Mouse (Mus musculus) liver, embryonic 15.5 days (tissue): Measurements from ENCODE around the gene Tango6. TPM values are rescaled to one million over a fixed set of nuclear protein-coding genes. Genes with fewer than 3 reads are reported as not detected.

ENCODE experiments used
- ATAC-seq: fragments of 200-750 bp; cut with Nextera tagmentation; 2 replicates; pipeline ENCODE4 v1.8.0; 2017; ENCODE audit warnings: moderate number of reproducible peaks, mild to moderate bottlenecking, moderate library complexity; ENCODE audit not compliant: insufficient read depth
- H3K27ac ChIP-seq: fragments of 300-500 bp; sonication (generic); replicated peaks from 2 replicates; pipeline ENCODE4 v1.5.1; 2015; ENCODE audit warnings: mild to moderate bottlenecking, inconsistent platforms
- H3K27me3 ChIP-seq: fragments of 300-500 bp; sonication (generic); 2 replicates; pipeline ENCODE4 v1.6.1; 2015; ENCODE audit warnings: mild to moderate bottlenecking, inconsistent platforms
- H3K36me3 ChIP-seq: fragments of 300-500 bp; sonication (generic); replicated peaks from 2 replicates; pipeline ENCODE4 v1.6.1; 2015; ENCODE audit warnings: moderate library complexity, mild to moderate bottlenecking, inconsistent platforms
- H3K4me1 ChIP-seq: fragments of 300-500 bp; sonication (generic); replicated peaks from 2 replicates; pipeline ENCODE4 v1.6.1; 2015; ENCODE audit warnings: inconsistent platforms
- H3K4me2 ChIP-seq: fragments of 300-500 bp; sonication (generic); 2 replicates; pipeline ENCODE4 v1.6.1; 2015; ENCODE audit warnings: moderate library complexity, mild to moderate bottlenecking, inconsistent platforms
- H3K4me3 ChIP-seq: fragments of 300-500 bp; sonication (generic); replicated peaks from 2 replicates; pipeline ENCODE4 v1.5.1; 2015; ENCODE audit warnings: mild to moderate bottlenecking, inconsistent platforms
- H3K9ac ChIP-seq: fragments of 300-500 bp; sonication (generic); 2 replicates; pipeline ENCODE4 v1.6.1; 2015; ENCODE audit warnings: moderate library complexity, mild to moderate bottlenecking, inconsistent platforms
- H3K9me3 ChIP-seq: fragments of 300-500 bp; sonication (generic); replicated peaks from 2 replicates; pipeline ENCODE4 v1.6.1; 2016; ENCODE audit warnings: inconsistent platforms
- WGBS: fragments of 180-500 bp; shearing (Covaris S2); methylation state at CpG from one replicate; pipeline ENCODE4 v1.1.7; 2015; ENCODE audit warnings: mixed read lengths; ENCODE audit not compliant: insufficient replicate concordance; 5-methylcytosine and 5-hydroxymethylcytosine counted together
- polyA plus RNA-seq: library from polyadenylated mRNA; unstranded; fragments of >200 nt; fragmentation: Nextera tagmentation; extraction: Ambion mirVana; gene quantifications from 2 replicates; pipeline ENCODE4 v1.2.1, GENCODE M21; 2015

The Tango6 gene
- polyA plus RNA-seq, 1 experiment from 2014 or later: 3.1 TPM

DNA sequence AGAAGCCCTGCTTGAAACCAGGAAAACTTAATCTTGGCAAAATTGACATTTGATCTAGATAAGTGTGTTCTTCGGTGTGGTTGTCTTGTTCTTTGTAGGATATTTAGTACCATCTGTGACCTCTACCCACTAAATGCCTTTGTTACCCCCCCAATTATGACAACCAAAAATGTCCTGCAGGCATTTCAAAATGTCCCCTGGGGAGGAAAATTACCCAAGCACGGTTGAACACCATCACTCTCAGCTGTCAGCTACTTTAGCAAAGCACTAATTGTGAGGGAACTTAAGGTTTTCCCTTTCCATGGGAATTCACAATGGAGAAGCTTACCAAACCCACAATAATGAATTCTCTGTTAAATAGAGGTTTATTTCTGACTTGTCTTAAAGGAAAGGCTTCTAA lies 41.1 kb downstream of the Tango6 start:
- Histone ChIP-seq H3K4me1 (no peaks in the 10 kb centered on the region), H3K27ac (no peak overlapping the region), H3K9me3 (no peaks in the 10 kb centered on the region), H3K4me3 (no peak overlapping the region), H3K4me2 (no peak overlapping the region), H3K9ac (no peak overlapping the region), H3K36me3 (peaks cover 17% of the 10 kb centered on the region; the same call in 1 of the 2 replicates), H3K27me3 (no peaks in the 10 kb centered on the region)
- ATAC-seq: no peak
- WGBS: 45% methylated on average over 2 of the region's 2 CpGs

GRCm38 (mm10) chr8:106726551-106726950 lies 43.7 kb downstream of the Tango6 start:
- no peak overlapping the region for H3K4me2 ChIP-seq
- H3K4me3 ChIP-seq: no peak overlapping the region
- 70% methylated on average over 6 of the region's 6 CpGs for WGBS
- H3K27me3 ChIP-seq: no peaks in the 10 kb centered on the region
- H3K36me3 ChIP-seq: peaks cover 7% of the 10 kb centered on the region; the same call in 1 of the 2 replicates
- no peak overlapping the region for H3K27ac ChIP-seq
- H3K4me1 ChIP-seq: no peaks in the 10 kb centered on the region
- H3K9me3 ChIP-seq: no peaks in the 10 kb centered on the region
- no peak overlapping the region for H3K9ac ChIP-seq
- ATAC-seq: no peak

DNA sequence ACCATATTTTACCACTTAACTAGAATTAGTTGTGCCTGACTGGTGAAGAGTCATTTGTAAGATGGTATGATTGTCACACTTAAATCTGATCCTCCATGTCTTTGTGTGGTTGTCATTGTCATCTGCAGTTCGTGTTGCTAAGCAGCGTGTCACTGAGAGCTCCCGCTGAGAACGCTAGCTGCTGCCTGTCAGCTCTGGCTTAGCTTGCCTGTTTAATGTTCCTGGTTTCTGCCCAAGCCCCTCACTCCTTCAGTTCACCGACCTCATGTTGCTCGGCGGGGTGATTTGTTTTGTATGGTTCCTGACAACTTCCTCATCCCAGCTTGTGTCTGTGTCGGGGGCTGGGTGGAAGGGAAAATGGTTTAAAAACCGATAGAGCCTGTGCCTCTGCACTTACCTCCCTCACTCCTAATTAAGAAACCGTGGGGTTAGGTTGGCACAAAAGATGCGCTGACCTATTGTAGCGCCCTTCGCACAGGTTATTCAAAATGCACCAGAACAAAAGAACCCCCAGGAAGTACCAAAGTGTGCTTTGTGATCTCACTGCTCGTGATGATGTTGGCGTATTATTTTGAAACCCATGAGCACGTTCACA lies 44.5 kb downstream of the Tango6 start:
- Histone ChIP-seq H3K36me3 (peaks cover 7% of the 10 kb centered on the region; the same call in 1 of the 2 replicates), H3K4me3 (no peak overlapping the region), H3K27ac (no peak overlapping the region; the same call in 1 of the 2 replicates), H3K9me3 (no peaks in the 10 kb centered on the region), H3K4me1 (no peaks in the 10 kb centered on the region), H3K4me2 (no peak overlapping the region), H3K27me3 (no peaks in the 10 kb centered on the region), H3K9ac (no peak overlapping the region)
- no peak for ATAC-seq
- WGBS: 36% methylated on average over 16 of the region's 16 CpGs

GRCm38 (mm10) chr8:106727889-106728288 lies 45.0 kb downstream of the Tango6 start:
- Histone ChIP-seq H3K36me3 (peaks cover 7% of the 10 kb centered on the region; the same call in 1 of the 2 replicates), H3K9ac (no peak overlapping the region), H3K4me3 (no peak overlapping the region), H3K4me1 (no peaks in the 10 kb centered on the region), H3K27ac (no peak overlapping the region), H3K4me2 (no peak overlapping the region), H3K27me3 (no peaks in the 10 kb centered on the region), H3K9me3 (no peaks in the 10 kb centered on the region)
- no peak for ATAC-seq
- WGBS: 55% methylated on average over 1 of the region's 1 CpGs

DNA sequence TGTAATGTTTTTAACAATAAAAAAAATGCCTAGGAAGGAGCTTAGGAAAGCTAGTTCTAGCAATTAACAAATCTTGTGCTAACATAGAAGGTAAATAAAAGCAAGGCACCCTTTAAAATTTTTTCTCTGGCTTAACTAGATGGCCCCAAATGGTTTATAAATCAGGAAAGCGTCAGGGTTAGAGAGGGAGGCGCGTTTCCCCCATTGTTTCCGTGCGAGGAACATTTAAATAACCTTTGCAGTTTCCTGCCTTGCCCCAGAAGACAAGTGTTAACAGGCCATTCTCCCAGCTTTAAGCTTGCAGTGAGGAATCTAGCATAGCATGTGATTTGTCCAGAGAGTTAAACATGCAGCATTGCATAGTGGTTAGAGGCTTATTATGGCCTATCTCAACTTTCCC lies 50.1 kb downstream of the Tango6 start:
- Histone ChIP-seq H3K27me3 (no peaks in the 10 kb centered on the region), H3K9me3 (no peaks in the 10 kb centered on the region), H3K4me1 (no peaks in the 10 kb centered on the region), H3K27ac (no peak overlapping the region), H3K9ac (no peak overlapping the region), H3K4me2 (no peak overlapping the region), H3K36me3 (0 out of 2 replicates have a peak, but pooled peaks cover 5% of the 10 kb centered on the region), H3K4me3 (no peak overlapping the region)
- 44% methylated on average over 5 of the region's 5 CpGs for WGBS
- ATAC-seq: no peak

- Histone ChIP-seq H3K27ac (no peak overlapping the region), H3K4me3 (no peak overlapping the region), H3K4me1 (no peaks in the 10 kb centered on the region), H3K36me3 (0 out of 2 replicates have a peak, but pooled peaks cover 12% of the 10 kb centered on the region), H3K4me2 (no peak overlapping the region), H3K9me3 (no peaks in the 10 kb centered on the region), H3K27me3 (no peaks in the 10 kb centered on the region), H3K9ac (no peak overlapping the region)
- ATAC-seq: no peak
- 67% methylated on average over 3 of the region's 3 CpGs for WGBS
Measured at GRCm38 (mm10) chr8:106733703-106734102, 50.8 kb downstream of the Tango6 start.

DNA sequence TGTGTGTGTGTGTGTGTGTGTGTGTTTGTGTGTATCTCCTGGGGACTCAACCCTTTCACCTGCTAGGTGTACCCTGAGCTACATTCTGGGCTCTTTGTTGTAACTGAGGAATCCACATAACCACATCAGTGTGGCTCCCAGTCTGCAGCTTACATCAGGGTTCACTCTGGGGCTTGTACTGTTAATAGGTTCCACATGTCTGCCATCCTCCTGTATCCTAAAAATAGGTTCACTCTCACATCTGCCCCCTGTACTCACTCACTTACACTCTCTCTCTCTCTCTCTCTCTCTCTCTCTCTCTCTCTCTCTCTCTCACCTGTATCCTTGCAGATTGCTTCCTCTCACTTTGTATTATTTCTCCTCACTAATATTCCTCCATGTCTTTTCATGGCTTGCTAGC lies 51.4 kb downstream of the Tango6 start:
- no peaks in the 10 kb centered on the region for H3K4me1 ChIP-seq
- no peak overlapping the region for H3K4me3 ChIP-seq
- no peak overlapping the region for H3K27ac ChIP-seq
- no peaks in the 10 kb centered on the region for H3K27me3 ChIP-seq
- H3K9me3 ChIP-seq: no peaks in the 10 kb centered on the region
- no peak overlapping the region for H3K4me2 ChIP-seq
- no peak overlapping the region for H3K9ac ChIP-seq
- H3K36me3 ChIP-seq: peaks cover 15% of the 10 kb centered on the region; the same call in 1 of the 2 replicates
- ATAC-seq: no peak

- Histone ChIP-seq H3K36me3 (peaks cover 28% of the 10 kb centered on the region; the same call in 1 of the 2 replicates), H3K27ac (no peak overlapping the region)
- 41% methylated on average over 13 of the region's 13 CpGs for WGBS
Measured at GRCm38 (mm10) chr8:106736861-106737662, 54.2 kb downstream of the Tango6 start.

GRCm38 (mm10) chr8:106737846-106738245 lies 55.0 kb downstream of the Tango6 start:
- Histone ChIP-seq H3K4me1 (no peaks in the 10 kb centered on the region), H3K9me3 (no peaks in the 10 kb centered on the region), H3K36me3 (peaks cover 33% of the 10 kb centered on the region; the same call in 1 of the 2 replicates), H3K4me3 (no peak overlapping the region), H3K4me2 (no peak overlapping the region), H3K27me3 (no peaks in the 10 kb centered on the region), H3K27ac (no peak overlapping the region), H3K9ac (no peak overlapping the region)
- ATAC-seq: no peak
- WGBS: 66% methylated on average over 2 of the region's 2 CpGs

More at GRCm38 (mm10) chr8:106736861-106737662, 54.2 kb downstream of the Tango6 start:
- Histone ChIP-seq H3K4me2 (no peak overlapping the region), H3K4me3 (no peak overlapping the region), H3K9me3 (no peaks in the 10 kb centered on the region), H3K9ac (no peak overlapping the region), H3K27me3 (no peaks in the 10 kb centered on the region), H3K4me1 (no peaks in the 10 kb centered on the region)
- ATAC-seq: no peak

DNA sequence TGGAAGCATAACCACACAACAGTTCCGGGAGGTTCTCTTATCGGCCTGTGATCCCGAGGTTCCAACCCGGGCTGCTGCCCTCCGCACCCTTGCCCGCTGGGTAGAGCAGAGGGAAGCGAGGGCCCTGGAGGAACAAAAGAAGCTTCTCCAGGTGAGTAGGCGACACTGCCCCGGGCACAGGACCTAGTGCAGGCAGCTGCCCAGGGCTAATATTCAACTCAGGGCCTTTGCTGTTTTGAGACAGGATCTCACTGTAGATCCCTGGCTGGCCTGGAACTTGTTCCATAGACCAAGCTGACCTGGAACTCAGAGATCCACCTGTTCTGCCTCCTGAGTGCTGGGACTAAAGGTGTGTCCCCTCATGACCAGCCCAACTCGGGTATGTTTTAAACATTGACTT lies 59.5 kb downstream of the Tango6 start:
- 81% methylated on average over 10 of the region's 10 CpGs for WGBS
- Histone ChIP-seq H3K9me3 (no peaks in the 10 kb centered on the region), H3K9ac (no peak overlapping the region), H3K4me3 (no peak overlapping the region), H3K27ac (no peak overlapping the region), H3K27me3 (no peaks in the 10 kb centered on the region), H3K36me3 (peaks cover 36% of the 10 kb centered on the region; the same call in 1 of the 2 replicates), H3K4me1 (no peaks in the 10 kb centered on the region), H3K4me2 (no peak overlapping the region)
- ATAC-seq: no peak

- Histone ChIP-seq H3K4me1 (no peaks in the 10 kb centered on the region), H3K9me3 (no peaks in the 10 kb centered on the region), H3K36me3 (peaks cover 29% of the 10 kb centered on the region; the same call in 1 of the 2 replicates), H3K4me2 (no peak overlapping the region), H3K27me3 (no peaks in the 10 kb centered on the region), H3K9ac (no peak overlapping the region), H3K27ac (no peak overlapping the region), H3K4me3 (no peak overlapping the region)
- 90% methylated on average over 1 of the region's 1 CpGs for WGBS
- no peak for ATAC-seq
Measured at GRCm38 (mm10) chr8:106743361-106743760, 60.5 kb downstream of the Tango6 start.
